Mouse (Mus musculus) heart, adult 2 months (tissue): Measurements from ENCODE around the gene Marveld2.

Experiments
- CTCF ChIP-seq: fragments of 200-600 bp; IDR thresholded peaks from 2 replicates; pipeline ENCODE4 v1.8.1; 2022; ENCODE audit warnings: antibody characterized with exemption, mild to moderate bottlenecking, moderate library complexity
- EP300 ChIP-seq: fragments of 200-500 bp; IDR thresholded peaks from 2 replicates; pipeline ENCODE4 v1.6.1; 2011; ENCODE audit warnings: low read depth, low read length, control low read depth; ENCODE audit not compliant: insufficient read depth
- POLR2A ChIP-seq: fragments of 200-500 bp; IDR thresholded peaks from 2 replicates; pipeline ENCODE4 v1.6.1; 2011; ENCODE audit warnings: mild to moderate bottlenecking, low read depth, low read length, control low read depth; ENCODE audit not compliant: insufficient read depth

DNA sequence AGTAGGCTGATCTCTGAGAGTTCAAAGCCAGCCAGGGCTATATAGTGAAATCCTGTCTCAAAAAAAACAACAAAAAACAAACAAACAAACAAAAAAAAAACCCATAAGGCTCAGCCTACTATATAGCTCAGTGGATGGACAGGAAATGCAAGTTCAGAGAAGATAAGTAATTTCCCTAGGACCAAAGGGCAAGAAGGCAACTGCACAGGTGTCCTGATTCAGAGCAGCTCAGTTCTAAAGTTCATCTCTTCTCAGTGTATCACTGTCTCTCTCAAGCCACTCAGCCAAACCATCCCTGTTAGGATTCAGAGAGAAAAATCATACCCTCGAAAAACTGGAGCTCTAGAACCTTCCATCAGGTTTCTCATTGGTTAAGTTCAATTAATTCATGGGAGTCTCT is 10.9 kb downstream of the Marveld2 start:
- TF ChIP-seq EP300 = no peak
- no peak for TF ChIP-seq POLR2A
- no peak for TF ChIP-seq CTCF
